Mouse (Mus musculus) cerebellum, adult 9-10 months (tissue): ENCODE measurements around the gene Reck.

ENCODE experiments used
- DNase-seq: peaks from one replicate; pipeline ENCODE4 v3.0.0; 2022

Gene Reck

GRCm38 (mm10) chr4:43875160-43875918 lies at the start of gene Reck:
Gene Reck (plus strand): TSS chr4:43875530.
- DNase-seq, result peak; percentile 74

- no peak for DNase-seq
Observed at GRCm38 (mm10) chr4:43828806-43829205, 46.5 kb upstream of the Reck start.

- DNase-seq, result no peak
Observed at GRCm38 (mm10) chr4:43832031-43832430, 43.3 kb upstream of the Reck start.

GRCm38 (mm10) chr4:43833752-43834151 lies 41.6 kb upstream of the Reck start:
- no peak for DNase-seq

GRCm38 (mm10) chr4:43834749-43835148 lies 40.6 kb upstream of the Reck start:
- DNase-seq, result no peak

- DNase-seq, result no peak
Observed at GRCm38 (mm10) chr4:43838326-43838725, 37.0 kb upstream of the Reck start.

DNA sequence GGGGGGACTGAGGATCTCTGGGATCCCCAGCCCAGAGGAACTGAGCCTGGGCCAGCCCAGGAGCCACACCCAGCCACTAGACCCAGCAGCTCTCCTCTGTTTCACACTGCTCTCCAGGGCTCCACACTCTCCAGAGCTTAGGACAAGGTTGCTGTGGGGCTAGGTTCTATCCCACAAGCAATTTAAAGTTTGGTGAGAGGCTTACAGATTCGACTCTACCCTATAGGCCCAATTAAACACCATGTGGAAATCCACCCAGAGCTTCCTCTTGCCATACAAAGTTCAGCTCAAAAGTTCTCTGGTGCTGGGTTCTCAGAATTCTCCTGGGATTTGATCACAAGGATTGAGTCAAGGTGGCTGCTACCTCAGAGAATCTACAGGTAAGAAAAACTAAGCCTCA lies 35.2 kb upstream of the Reck start, which contains the start of gene Olfr157:
Olfr157 (minus strand) TSS at position 101 of the 400 bp plus-strand sequence.
- no peak for DNase-seq

- no peak for DNase-seq
Observed at GRCm38 (mm10) chr4:43851265-43851664, 24.1 kb upstream of the Reck start, which contains the start of gene Olfr155. Gene Olfr155 (plus strand): TSS chr4:43851565.

GRCm38 (mm10) chr4:43854101-43854500 lies 21.2 kb upstream of the Reck start:
- no peak for DNase-seq

DNA sequence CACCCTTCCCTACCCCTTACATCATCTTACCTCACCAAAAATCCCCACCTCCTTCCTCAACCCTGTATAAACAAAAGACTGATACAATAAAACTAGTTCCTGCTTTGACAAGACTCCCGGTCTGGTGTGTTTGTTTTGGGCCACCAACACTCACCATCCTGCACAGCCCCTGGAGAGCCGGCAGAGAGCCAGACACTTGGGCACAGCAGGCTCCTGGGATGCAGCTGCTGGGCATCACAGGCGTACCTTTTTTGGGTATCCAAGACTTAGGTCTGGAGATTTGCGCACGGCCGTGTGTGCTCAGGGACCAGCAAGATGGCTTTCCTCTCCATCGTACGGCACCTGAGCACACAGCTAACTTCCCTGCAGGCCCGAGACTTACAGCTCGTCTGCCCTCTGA lies 15.4 kb upstream of the Reck start:
- no peak for DNase-seq

- peak; percentile 65 for DNase-seq
Observed at GRCm38 (mm10) chr4:43860744-43861519, 14.4 kb upstream of the Reck start.

DNA sequence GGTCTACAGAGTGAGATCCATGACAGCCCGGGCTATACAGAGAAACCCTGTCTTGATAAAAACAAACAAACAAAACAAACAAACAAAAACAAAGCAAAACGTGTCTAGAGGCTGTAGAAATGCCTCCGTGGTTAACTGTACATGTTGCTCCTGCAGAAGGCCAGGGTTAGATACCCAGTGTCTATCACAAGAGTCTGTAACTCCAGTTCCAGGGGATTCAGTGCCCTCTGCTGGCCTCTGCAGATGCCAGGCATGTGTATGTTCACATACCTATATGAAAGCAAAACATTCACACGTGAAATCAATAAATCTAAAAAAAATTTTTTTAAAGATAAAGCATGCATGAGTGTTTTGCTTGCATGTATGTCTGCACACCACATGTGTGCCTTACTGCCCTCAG lies 12.0 kb upstream of the Reck start:
- DNase-seq, result no peak

DNA sequence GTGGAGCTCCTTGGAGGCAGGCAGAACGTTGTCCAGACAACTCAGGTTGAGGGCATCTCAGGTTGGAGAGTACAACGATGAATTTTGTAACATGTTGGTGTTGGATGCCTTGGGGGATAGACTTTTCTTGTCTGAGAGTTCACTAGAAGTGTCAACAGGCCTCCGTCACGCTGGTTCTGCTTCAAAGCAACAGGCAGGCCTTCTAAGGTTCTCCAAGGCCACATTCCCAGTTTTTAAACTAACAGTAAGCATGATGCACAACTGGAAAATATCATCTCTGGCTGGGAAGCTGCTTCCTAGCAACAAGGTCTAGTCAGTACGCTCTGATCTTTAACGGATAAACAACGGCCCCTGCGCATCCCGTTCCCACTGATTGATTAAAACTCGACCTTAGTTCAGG lies 5.5 kb upstream of the Reck start:
- DNase-seq, result no peak

GRCm38 (mm10) chr4:43874501-43874900 lies 829 bp upstream of the Reck start:
- DNase-seq, result no peak

GRCm38 (mm10) chr4:43875919-43876411 lies 635 bp downstream of the Reck start:
- DNase-seq, result peak; percentile 18

- no peak for DNase-seq
Observed at GRCm38 (mm10) chr4:43877230-43877629, 1.9 kb downstream of the Reck start.

GRCm38 (mm10) chr4:43878121-43878776 lies 2.9 kb downstream of the Reck start:
- no peak for DNase-seq

DNA sequence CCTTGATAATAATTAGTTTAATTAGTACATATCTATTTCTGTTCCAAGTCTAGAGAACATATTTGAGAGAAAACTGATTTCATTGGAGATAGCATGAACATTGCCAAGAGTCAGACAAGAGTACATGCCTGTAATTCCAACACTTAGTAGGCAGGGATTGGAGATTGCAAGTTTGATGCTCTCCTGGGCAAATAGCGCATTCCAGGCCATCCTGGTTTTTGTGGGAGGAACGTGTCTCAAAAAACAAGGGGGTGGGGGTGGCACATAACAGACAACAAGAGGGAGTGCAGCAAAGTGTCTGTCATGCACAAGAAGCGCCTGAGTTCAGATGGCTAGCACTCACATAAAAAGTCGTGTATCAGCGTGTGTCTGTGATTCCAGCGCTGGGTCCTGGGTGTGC lies 4.2 kb downstream of the Reck start:
- DNase-seq, result no peak

DNA sequence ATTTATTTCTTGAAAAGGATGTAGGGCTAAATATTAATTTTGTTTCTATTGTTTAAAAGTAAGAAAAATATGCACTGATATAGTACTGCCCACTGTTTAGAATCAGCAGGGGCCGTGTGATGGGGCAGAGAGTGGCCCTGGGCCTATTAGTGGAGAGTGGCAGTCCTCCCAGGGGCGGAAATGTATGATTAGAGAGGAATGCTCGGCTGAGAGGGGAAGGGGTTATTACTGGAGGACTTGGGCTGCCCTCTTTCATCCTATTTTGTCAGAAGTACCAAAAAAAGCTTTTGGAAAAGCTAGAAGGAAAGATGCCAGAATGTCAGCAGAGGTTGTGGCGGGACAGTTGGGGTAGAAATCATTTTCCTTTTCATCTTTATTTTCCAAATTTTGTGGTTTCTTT lies 8.9 kb downstream of the Reck start:
- DNase-seq, result no peak

DNA sequence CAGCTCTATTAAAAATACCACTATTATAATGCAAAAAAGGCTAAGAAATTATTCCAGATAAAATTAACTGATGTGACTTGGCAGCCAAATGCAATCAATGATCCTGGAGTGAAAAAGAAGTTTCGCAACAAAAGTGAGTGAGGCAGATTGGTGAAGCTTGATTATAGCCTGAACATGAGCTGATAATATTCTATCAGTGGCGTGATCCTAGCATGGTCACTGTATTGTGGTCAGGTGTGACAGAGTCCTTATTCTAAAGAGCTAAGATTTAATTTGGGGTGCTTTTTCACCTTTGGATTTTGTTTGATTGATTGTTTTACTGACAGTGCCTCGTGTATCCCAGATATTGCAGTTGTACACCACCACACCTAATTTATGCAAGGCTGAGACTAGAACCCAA lies 15.9 kb downstream of the Reck start:
- no peak for DNase-seq

- no peak for DNase-seq
Observed at GRCm38 (mm10) chr4:43897209-43897608, 21.9 kb downstream of the Reck start.

DNA sequence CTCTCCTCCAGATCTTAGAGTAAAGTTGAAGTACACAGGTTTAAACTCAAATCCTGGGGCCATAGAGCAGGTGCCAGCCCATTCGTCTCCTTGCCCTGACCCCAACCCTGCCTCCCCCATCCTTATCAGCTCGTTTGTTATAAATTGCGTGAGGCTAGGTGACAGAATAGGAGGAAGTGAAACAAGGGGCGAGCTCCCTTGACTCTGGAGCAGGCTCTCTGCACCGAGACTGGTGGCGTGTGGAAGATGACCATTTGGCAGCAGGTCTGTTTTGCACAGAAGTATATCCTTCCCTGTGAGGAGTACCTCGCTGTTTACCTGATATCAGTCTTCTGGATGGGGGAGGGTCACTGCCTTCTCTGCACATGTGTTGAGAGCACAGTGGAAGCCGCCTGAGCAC lies 23.9 kb downstream of the Reck start:
- no peak for DNase-seq

DNA sequence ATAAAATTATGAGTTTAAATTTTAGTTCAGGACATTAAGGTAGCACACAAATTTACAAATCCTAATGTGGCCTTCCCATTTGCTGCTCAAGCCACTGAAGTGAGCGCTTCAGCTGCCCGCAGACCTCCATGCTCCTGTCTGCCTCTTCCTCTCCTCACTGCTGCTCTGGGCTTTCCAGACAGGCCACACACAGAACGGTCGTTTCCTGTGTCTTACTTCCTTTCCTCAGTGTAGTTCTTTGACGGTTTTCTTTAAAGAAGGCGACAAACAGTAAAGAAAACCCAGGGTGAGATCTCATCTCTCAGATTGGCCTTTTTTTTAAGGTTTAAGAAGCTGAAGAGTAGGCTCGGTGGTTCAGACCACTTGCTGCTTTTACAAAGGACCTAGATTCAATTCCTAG lies 28.4 kb downstream of the Reck start:
- no peak for DNase-seq
